12 mouse cellular contexts compared by ENCODE assay signal in the genomic region with DNA sequence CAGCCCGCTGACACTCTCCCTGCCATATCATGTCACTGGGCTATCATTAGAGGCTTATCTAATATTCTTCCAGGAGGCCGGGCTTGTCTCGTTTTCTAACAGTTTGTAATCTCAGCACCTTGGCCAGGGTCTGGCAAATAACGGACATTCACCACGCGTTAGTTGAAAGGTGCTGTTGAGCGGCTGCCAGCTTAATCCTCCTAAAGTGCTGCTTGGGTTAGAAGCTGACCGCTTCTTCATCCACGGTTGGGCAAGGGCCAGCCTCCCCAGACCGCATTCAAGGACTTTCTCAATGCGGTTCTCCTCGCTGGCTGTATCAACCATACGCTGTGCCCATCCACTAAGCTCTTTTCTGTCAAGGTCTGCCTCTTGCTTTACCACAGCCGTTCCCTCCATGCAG. TPM values are rescaled to one million over a fixed set of nuclear protein-coding genes. Genes with fewer than 3 reads are reported as not detected.
"Had no signal": no experiment of that assay in that cellular context is flagged by ENCODE, and none has a peak within 500 bp of the region (broad histone marks: within the 10 kb centered on the region; RNA-seq: fewer than 3 reads in every experiment).

No protein-coding gene starts in this region.

- H3K9me3 ChIP-seq: limb, embryonic 15.5 days; lung, embryonic 15.5 days had no signal

- ATAC-seq: liver, embryonic 12.5 days had no signal

- H3K4me3 ChIP-seq: limb, embryonic 15.5 days; liver, embryonic 12.5 days; lung, embryonic 15.5 days; midbrain, embryonic 10.5 days had no signal

- H3K27ac ChIP-seq: limb, embryonic 15.5 days; liver, embryonic 12.5 days; lung, embryonic 15.5 days; midbrain, embryonic 10.5 days had no signal

- DNase-seq: kidney, adult 9 months; kidney, postnatal 10 days; left cerebral cortex, postnatal 4 days; lung, postnatal 4 days; midbrain, embryonic 14.5 days; right cerebral cortex, postnatal 25 days; thymus, postnatal 36 days had no signal

- H3K4me2 ChIP-seq: limb, embryonic 15.5 days; liver, embryonic 12.5 days; lung, embryonic 15.5 days had no signal

- H3K9ac ChIP-seq: limb, embryonic 15.5 days; liver, embryonic 12.5 days; lung, embryonic 15.5 days had no signal

- H3K36me3 ChIP-seq: limb, embryonic 15.5 days; liver, embryonic 12.5 days; lung, embryonic 15.5 days; midbrain, embryonic 10.5 days had no signal

RNA-seq across cellular contexts. Expression of gene Rhbdl3, which starts 4.9 kb away (rescaled TPM):
- total RNA-seq: monocyte, adult 5-6 weeks had no signal
